Mouse (Mus musculus) left cerebral cortex, postnatal 36 days (tissue): ENCODE results near the gene Fmnl1. TPM values are rescaled to one million over a fixed set of nuclear protein-coding genes. Genes with fewer than 3 reads are reported as not detected.

Experiments used
- DNase-seq, 2 experiments: peaks; one replicate each; pipeline ENCODE4 v3.0.0; 2021 to 2022; ENCODE audit warnings: low spot score in 2 of 2, mixed read lengths in 1 of 2
- intact Hi-C: fragments of 180-260 bp; cut with DNase I; formaldehyde crosslinking; loops from one replicate; pipeline ENCODE4 v1.15.1; 2025
- total RNA-seq, 2 experiments: library from RNA; stranded (reverse); gene quantifications; 2 replicates each; pipeline ENCODE4 v1.2.3; 2021

Fmnl1 gene
- 100 to 1,000 TPM; 129 to 172 TPM for total RNA-seq

DNA sequence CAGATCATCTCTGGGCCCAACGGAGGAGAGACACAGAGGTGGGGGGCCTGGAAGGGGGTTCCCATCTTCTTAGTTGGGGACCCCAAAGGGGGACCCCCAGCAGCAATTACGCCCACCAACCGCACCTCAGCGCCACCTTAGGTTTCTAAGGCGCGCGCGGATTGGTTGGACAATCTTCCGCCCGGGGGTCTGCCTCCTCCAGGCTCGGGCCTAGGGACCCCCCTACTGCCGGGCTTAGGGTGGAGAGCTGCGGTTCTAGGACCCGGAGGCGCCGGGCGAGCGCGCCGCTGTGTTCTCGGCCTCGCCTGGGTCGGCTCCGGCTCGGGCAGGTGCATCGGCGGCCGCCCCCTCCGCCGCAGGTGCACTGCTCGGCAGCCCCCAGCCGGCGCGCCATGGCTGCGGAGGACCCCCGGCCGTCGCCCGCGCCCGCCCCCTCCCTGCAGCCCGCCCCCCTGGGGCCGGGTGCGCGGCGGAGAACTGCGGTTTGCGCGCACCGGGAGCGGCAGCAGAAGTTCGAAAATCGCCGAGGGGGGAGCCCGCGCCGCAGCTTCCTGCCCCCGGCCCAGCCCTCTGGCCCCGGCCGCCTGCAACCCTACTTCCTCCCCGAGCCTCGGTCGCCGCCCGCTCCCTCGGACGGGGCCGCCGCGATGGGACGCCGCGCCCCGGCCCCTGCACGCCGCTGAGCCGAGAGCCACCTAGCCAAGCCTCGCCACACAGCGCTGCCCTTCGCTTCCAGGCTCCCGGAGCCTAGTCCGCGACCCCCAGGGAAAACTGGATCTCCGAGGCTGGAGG lies at the start of gene Fmnl1:
Gene Fmnl1 (plus strand): TSS at position 614 of the 792 bp plus-strand sequence.
- peak; percentile 53 to 61 for DNase-seq
- intact Hi-C loops, result no loop called here

- peak in 1 of 2 experiments; percentile 68 for DNase-seq
- intact Hi-C loops, result loop anchor here (1.0 kb wide), 1 partner anchor 16 kb away; the partner anchor contains the start of gene Hexim1
Observed at GRCm38 (mm10) chr11:103131701-103132575, 39.0 kb upstream of the Fmnl1 start, which contains the start of gene Hexim2. TSS of gene Hexim2 (plus strand) at chr11:103132429.

GRCm38 (mm10) chr11:103132576-103133455 lies 38.1 kb upstream of the Fmnl1 start:
- peak; percentile 99 to 100 for DNase-seq
- intact Hi-C loops, result loop anchor here (1.0 kb wide), 1 partner anchor 17 kb away; the partner anchor contains the start of gene Hexim1

- intact Hi-C loops, result no loop called here
- no peak for DNase-seq
Observed at GRCm38 (mm10) chr11:103133456-103134185, 37.3 kb upstream of the Fmnl1 start.

GRCm38 (mm10) chr11:103134221-103134620 lies 36.7 kb upstream of the Fmnl1 start:
- DNase-seq, result no peak
- intact Hi-C loops, result no loop called here

GRCm38 (mm10) chr11:103136039-103136577 lies 34.8 kb upstream of the Fmnl1 start:
- no peak for DNase-seq
- intact Hi-C loops, result no loop called here

- intact Hi-C loops, result loop anchor here (5.0 kb wide), 1 partner anchor 38 kb away; the partner anchor contains the start of genes Acbd4 and Plcd3
- no peak for DNase-seq
Observed at GRCm38 (mm10) chr11:103139951-103140762, 30.8 kb upstream of the Fmnl1 start.

DNA sequence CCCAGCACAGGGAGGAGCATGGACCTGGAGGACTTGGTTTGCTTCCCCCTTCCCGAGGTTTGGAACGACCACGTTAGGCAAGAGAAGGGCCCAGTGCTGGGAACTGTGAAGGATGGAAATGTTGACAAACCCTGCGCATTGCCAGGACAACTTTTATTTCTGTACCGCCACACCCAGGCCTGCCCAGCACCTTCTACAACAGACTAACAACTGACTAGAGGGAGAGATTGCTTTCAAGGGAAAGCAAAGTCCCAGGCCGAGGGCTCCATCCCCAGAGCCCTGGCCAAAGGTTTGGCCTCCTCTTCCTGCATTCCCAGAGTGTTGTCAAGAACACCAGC lies 30.2 kb upstream of the Fmnl1 start:
- intact Hi-C loops, result loop anchor here (5.0 kb wide), 1 partner anchor 38 kb away; the partner anchor contains the start of genes Acbd4 and Plcd3
- DNase-seq, result no peak

DNA sequence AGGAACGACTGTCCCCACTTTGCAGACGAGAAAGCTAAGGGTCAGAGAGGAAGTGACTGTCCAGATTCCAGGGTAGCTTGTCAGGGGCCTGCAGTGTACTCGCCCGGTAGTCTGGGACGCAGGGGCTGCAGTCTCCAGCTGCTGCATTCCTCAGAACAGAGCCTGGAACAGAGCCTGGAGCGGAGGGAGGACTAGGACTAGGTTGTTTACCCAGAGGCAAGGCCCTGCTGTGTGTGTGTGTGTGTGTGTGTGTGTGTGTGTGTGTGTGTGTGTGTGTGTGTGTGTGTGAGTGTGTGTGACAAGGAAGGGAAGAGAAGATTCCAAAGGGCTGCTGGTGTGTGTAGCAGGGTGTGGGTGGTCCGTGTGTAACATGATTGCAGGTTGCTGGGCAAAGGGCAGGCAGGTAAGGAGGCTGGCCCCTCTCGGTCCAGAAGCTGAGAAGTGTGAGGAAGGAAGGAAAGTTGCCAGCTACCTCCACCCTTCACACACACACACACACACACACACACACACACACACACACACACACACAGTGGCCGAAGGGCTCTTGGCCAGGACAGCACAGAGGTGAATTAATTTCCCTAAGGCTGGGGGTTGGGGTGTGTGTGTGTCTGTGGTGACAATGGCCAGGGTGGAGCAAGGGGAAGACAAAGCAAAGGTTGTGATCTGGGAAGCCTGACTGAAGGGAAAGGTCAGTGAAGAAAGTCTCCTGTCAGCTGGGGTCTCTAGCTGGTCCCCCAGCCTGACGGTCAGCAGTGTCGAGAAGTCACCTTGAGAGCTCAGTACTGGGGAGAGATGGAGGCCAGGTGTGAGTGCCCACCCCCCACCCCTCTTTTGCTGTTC lies 29.6 kb upstream of the Fmnl1 start:
- DNase-seq, result no peak
- intact Hi-C loops, result loop anchor here (5.0 kb wide), 1 partner anchor 39 kb away; the partner anchor contains the start of genes Acbd4 and Plcd3

DNA sequence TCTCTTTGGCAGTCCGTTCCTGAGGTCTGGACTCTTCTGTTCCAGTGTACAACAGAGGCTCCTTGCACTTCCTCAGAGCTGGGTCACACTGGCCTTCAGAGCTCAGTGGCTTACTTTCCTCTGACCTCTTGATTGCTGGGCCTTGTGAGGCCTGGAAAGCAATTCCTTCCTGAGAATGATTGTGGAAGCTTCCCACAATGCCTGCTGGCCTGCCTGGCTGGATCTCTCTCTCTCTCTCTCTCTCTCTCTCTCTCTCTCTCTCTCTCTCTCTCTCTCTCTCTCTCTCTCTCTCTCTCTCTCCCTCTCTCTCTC lies 29.0 kb upstream of the Fmnl1 start:
- no peak for DNase-seq
- intact Hi-C loops, result loop anchor here (5.0 kb wide), 1 partner anchor 40 kb away; the partner anchor contains the start of genes Acbd4 and Plcd3

DNA sequence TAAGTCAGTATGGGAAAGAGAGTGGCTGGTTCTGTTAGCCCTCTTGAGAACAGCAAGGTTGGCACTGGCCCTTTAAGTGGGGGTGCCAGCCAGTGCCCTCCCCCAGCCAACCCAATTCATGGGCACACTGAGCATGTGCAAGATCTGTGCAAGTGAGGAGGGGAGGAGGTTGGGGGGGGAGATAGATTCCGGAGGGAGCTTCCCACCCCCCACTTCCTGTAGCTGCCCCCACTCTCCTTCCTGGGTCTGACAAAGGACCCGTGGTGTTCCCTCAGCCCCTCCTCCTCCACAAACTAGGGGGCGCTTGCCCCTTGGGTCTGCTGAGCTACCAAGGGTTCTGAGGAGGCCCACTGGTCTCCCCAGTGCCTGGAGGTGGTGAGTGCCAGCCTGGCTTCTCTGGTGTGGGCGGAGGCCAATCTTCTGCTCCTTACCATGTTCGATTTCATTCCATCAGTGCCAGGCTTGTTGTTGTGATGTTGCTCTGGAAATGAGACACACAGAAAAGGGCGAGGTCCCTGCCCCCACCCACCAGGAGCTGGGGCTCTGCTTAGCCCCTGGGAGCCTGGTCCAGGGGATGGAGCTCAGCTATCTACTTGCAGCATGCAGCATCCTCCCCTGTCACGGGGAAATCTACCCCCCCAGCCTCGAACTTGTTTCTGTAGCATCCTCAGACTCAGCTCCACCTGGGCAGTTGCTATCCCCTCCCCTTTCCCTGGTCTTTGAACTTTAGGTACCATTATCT lies 28.3 kb upstream of the Fmnl1 start:
- DNase-seq, result peak; percentile 84 to 88
- intact Hi-C loops, result loop anchor here (5.0 kb wide), 1 partner anchor 40 kb away; the partner anchor contains the start of genes Acbd4 and Plcd3

GRCm38 (mm10) chr11:103144309-103145285 lies 26.3 kb upstream of the Fmnl1 start:
- intact Hi-C loops, result loop anchor here (5.0 kb wide), 1 partner anchor 42 kb away; the partner anchor contains the start of genes Acbd4 and Plcd3
- DNase-seq, result no peak

DNA sequence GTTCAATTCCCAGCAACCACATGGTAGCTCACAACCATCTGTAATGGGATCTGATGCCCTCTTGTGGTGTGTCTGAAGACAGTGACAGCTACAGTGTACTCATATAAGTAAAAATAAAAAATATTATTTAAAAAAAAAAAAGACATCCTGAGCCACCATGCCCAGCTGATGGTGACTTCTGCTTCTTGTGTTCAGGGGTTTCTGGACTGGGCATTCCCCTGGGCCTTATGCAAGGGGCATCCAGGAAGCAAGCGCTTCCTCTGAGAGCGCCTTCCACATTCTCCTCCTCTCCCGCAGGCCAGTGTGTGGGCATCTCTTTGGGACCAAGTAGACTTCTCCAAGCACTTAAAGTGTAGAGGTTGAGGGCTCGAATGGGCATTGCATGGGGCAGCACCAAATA lies 24.5 kb upstream of the Fmnl1 start:
- no peak for DNase-seq
- intact Hi-C loops, result no loop called here

- intact Hi-C loops, result no loop called here
- no peak for DNase-seq
Observed at GRCm38 (mm10) chr11:103147766-103148165, 23.1 kb upstream of the Fmnl1 start.

DNA sequence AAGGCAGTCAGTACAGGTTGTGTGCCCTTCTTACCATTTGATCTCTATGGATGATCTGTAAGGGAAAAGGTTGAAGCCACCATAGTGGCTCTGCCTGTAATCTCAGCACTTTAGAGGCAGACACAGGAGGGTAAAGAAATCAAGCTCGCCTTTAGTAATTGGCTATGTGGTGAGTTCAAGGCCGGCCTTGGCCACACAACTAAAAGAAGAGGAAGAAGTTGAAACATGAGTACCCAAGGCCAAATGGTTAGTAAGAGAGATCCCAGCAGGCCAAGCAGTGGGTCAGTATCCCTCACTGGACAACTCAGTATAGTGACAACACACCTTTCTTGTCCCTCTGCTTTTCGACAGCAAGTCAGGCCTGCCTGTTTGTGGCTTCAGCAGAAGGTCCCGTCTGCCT lies 21.1 kb upstream of the Fmnl1 start:
- no peak for DNase-seq
- intact Hi-C loops, result no loop called here
